Mouse (Mus musculus) heart, embryonic 15.5 days (tissue): ENCODE data around the gene Olfr1449. TPM values are rescaled to one million over a fixed set of nuclear protein-coding genes. Genes with fewer than 3 reads are reported as not detected.
"Not testable (repeated sequence)": the region's sequence is repeated elsewhere in the genome, so short reads cannot be mapped to it uniquely, and the experiment has no call there.

Experiments
- ATAC-seq: fragments of 200-750 bp; cut with Nextera tagmentation; replicated peaks from 2 replicates; pipeline ENCODE4 v1.8.0; 2017; ENCODE audit warnings: low read depth, moderate TSS enrichment; ENCODE audit not compliant: insufficient number of reproducible peaks, insufficient read depth, low FRiP score
- H3K27ac ChIP-seq: fragments of 300-500 bp; sonication (generic); 2 replicates; pipeline ENCODE4 v1.5.1; 2015; ENCODE audit warnings: mild to moderate bottlenecking, inconsistent platforms
- H3K27me3 ChIP-seq: fragments of 300-500 bp; sonication (generic); 2 replicates; pipeline ENCODE4 v1.6.1; 2015; ENCODE audit warnings: inconsistent platforms
- H3K36me3 ChIP-seq: fragments of 300-500 bp; sonication (generic); 2 replicates; pipeline ENCODE4 v1.6.1; 2015; ENCODE audit warnings: mild to moderate bottlenecking, inconsistent platforms
- H3K4me1 ChIP-seq: fragments of 300-500 bp; sonication (generic); replicated peaks from 2 replicates; pipeline ENCODE4 v1.6.1; 2015; ENCODE audit warnings: inconsistent platforms
- H3K4me2 ChIP-seq: fragments of 300-500 bp; sonication (generic); 2 replicates; pipeline ENCODE4 v1.6.1; 2015; ENCODE audit warnings: inconsistent platforms, mild to moderate bottlenecking, moderate library complexity
- H3K4me3 ChIP-seq: fragments of 300-500 bp; sonication (generic); 2 replicates; pipeline ENCODE4 v1.5.1; 2015; ENCODE audit warnings: mild to moderate bottlenecking, inconsistent platforms
- H3K9ac ChIP-seq: fragments of 300-500 bp; sonication (generic); 2 replicates; pipeline ENCODE4 v1.6.1; 2015; ENCODE audit warnings: mild to moderate bottlenecking, inconsistent platforms
- H3K9me3 ChIP-seq: fragments of 300-500 bp; sonication (generic); replicated peaks from 2 replicates; pipeline ENCODE4 v1.6.1; 2016; ENCODE audit warnings: inconsistent platforms
- WGBS: fragments of 180-500 bp; shearing (Covaris S2); methylation state at CpG from one replicate; pipeline ENCODE4 v1.1.7; 2015; ENCODE audit warnings: mixed read lengths; 5-methylcytosine and 5-hydroxymethylcytosine counted together
- polyA plus RNA-seq: library from polyadenylated mRNA; unstranded; fragments of >200 nt; fragmentation: Nextera tagmentation; extraction: Ambion mirVana; gene quantifications from 2 replicates; pipeline ENCODE4 v1.2.1, GENCODE M21; 2015

The Olfr1449 gene
- not detected in 2 replicates for polyA plus RNA-seq

DNA sequence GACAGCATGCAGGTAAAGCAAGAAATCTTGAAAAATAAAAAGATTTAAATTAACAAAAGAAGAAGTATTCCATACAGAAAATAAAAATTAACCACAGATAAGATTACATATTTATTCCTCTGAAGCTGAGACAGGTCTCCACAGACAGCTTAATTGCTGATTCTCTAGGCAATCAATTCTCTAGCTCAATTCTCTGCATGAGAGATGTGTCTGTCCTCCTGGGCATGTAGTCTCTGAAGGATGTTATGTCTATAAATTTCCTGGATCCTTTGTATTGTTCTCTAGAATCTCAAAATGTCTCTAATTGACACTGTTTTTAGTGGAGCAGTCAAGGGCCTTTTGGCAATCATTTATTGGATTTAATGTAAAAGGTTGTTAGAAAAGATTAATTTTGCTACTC, at the start of gene Olfr1449:
Gene Olfr1449 (plus strand): TSS at position 301 of the 400 bp plus-strand sequence.
- no peak within 1 kb of the TSS for H3K4me3 ChIP-seq
- H3K27ac ChIP-seq, result no peak within 1 kb of the TSS
- H3K9ac ChIP-seq, result no peak within 1 kb of the TSS
- no peak within 1 kb of the TSS for H3K4me2 ChIP-seq
- no peak for ATAC-seq
- H3K9me3 ChIP-seq, result 0 out of 2 replicates have a peak, but pooled peaks cover 2% of the 10 kb centered on the region
- H3K27me3 ChIP-seq, result no peaks in the 10 kb centered on the region
- no peaks in the 10 kb centered on the region for H3K36me3 ChIP-seq
- H3K4me1 ChIP-seq, result no peaks in the 10 kb centered on the region

DNA sequence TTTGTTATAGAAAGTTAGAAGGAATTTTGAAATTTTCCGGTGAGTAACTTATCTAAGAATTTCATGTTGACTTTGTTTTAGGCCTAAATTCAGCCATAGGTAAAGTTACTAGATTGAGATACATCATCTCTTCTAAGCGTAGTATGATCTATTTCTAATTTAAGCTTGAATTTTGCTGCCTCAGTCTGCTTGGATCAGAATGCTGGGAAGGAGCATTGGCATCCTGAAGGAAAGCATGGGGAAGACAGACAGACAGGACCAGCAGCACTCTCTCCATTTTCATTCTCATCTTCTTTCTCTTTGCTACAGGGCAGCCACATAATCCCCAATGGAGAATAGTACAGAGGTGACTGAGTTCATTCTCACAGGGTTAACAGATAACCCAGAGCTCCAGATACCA, 47.1 kb upstream of the Olfr1449 start, which contains the start of gene Olfr1445:
Gene Olfr1445 (plus strand): TSS at position 301 of the 400 bp plus-strand sequence.
- H3K9ac ChIP-seq, result no peak within 1 kb of the TSS
- H3K27ac ChIP-seq, result no peak within 1 kb of the TSS
- no peak for ATAC-seq
- 80% methylated on average over 2 of the region's 2 CpGs for WGBS
- no peaks in the 10 kb centered on the region for H3K27me3 ChIP-seq
- H3K36me3 ChIP-seq, result no peaks in the 10 kb centered on the region
- H3K4me1 ChIP-seq, result no peaks in the 10 kb centered on the region
- no peaks in the 10 kb centered on the region for H3K9me3 ChIP-seq
- H3K4me2 ChIP-seq, result no peak within 1 kb of the TSS
- H3K4me3 ChIP-seq, result no peak within 1 kb of the TSS

- H3K27me3 ChIP-seq, result no peaks in the 10 kb centered on the region
- H3K27ac ChIP-seq, result no peak within 1 kb of the TSS
- no peak within 1 kb of the TSS for H3K4me3 ChIP-seq
- no peaks in the 10 kb centered on the region for H3K36me3 ChIP-seq
- H3K9ac ChIP-seq, result no peak within 1 kb of the TSS
- no peaks in the 10 kb centered on the region for H3K4me1 ChIP-seq
- H3K4me2 ChIP-seq, result no peak within 1 kb of the TSS
- 73% methylated on average over 1 of the region's 1 CpGs for WGBS
- no peak for ATAC-seq
- H3K9me3 ChIP-seq, result no peaks in the 10 kb centered on the region
These were observed 37.2 kb upstream of the Olfr1449 start, which contains the start of gene Olfr1446 for GRCm38 (mm10) chr19:12893424-12893823. TSS of gene Olfr1446 (minus strand) at chr19:12893524.

DNA sequence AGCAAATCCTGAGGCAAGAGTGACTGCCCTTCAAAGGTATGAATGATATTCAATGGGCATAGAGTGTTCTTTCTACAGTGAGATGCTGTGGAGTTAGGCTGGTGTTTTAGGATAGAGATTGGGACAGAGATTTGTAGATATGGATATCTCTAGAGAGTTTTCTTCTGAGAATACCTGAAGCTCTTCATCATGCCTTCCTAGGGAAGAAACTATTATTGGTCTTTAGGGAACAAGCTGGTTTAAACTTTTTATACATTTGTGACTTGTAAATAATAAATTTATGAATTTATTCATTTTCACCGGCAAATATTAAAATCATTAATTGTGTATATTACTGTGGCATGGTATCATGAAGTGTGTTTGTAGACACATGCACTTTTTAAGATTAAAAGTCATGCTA, 27.0 kb upstream of the Olfr1449 start, which contains the start of gene Olfr1447:
Gene Olfr1447 (minus strand): TSS at position 101 of the 400 bp plus-strand sequence.
- no peaks in the 10 kb centered on the region for H3K9me3 ChIP-seq
- ATAC-seq, result no peak
- H3K27me3 ChIP-seq, result no peaks in the 10 kb centered on the region
- no peak within 1 kb of the TSS for H3K27ac ChIP-seq
- no peaks in the 10 kb centered on the region for H3K36me3 ChIP-seq
- WGBS, result 94% methylated on average over 1 of the region's 1 CpGs
- H3K9ac ChIP-seq, result no peak within 1 kb of the TSS
- H3K4me3 ChIP-seq, result no peak within 1 kb of the TSS
- no peak within 1 kb of the TSS for H3K4me2 ChIP-seq
- H3K4me1 ChIP-seq, result no peaks in the 10 kb centered on the region

DNA sequence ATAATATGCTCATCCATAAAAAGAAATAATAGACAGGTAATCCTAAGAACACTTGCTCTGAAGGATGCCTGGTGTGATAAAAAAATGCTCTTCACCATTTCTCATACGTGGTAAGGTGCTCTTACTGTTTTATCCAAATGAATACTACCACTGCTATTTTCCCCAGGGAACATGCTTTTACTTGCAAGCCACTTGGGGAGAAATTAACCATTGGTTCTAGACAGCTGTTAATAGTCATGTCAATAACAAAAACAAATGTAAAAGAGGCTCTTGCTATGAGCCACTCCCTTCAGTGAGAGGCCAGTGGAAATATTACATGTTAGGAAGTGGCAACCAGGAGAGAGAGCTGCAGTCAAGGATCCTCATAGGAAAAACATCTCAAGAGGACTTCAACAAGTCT, 6.3 kb upstream of the Olfr1449 start, which contains the start of gene Olfr1448:
Gene Olfr1448 (minus strand): TSS at position 101 of the 400 bp plus-strand sequence.
- H3K4me1 ChIP-seq, result no peaks in the 10 kb centered on the region
- no peak for ATAC-seq
- no peaks in the 10 kb centered on the region for H3K27me3 ChIP-seq
- 0 out of 2 replicates have a peak, but pooled peaks cover 2% of the 10 kb centered on the region for H3K9me3 ChIP-seq
- H3K36me3 ChIP-seq, result no peaks in the 10 kb centered on the region
- H3K4me2 ChIP-seq, result no peak within 1 kb of the TSS
- no peak within 1 kb of the TSS for H3K9ac ChIP-seq
- 61% methylated on average over 1 of the region's 1 CpGs for WGBS
- no peak within 1 kb of the TSS for H3K4me3 ChIP-seq
- H3K27ac ChIP-seq, result no peak within 1 kb of the TSS

DNA sequence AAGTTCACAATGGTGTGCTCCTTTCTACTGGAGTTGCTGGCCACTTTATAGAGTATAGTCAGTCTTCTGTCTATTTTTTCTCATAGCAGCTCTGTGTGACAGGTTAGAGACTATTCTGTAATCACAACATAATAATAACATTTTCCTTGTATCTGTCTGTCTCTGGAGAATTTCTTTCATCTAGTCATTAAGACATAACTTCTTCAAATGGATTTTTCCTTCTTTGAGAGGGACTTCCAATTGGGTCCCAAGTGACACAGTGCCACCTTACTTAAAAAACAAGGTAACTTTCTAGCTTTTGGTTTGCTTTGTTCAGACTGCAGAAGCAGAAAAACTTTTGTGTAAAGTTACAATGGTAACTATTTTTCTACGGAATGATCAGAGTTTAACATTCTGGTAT, 19.3 kb downstream of the Olfr1449 start, which contains the start of gene Olfr1450:
Gene Olfr1450 (plus strand): TSS at position 301 of the 400 bp plus-strand sequence.
- no peaks in the 10 kb centered on the region for H3K4me1 ChIP-seq
- no peaks in the 10 kb centered on the region for H3K27me3 ChIP-seq
- H3K9ac ChIP-seq, result no peak within 1 kb of the TSS
- no peak for ATAC-seq
- WGBS, result 76% methylated on average over 1 of the region's 1 CpGs
- H3K36me3 ChIP-seq, result no peaks in the 10 kb centered on the region
- no peak within 1 kb of the TSS for H3K27ac ChIP-seq
- no peak within 1 kb of the TSS for H3K4me3 ChIP-seq
- H3K9me3 ChIP-seq, result no peaks in the 10 kb centered on the region
- no peak within 1 kb of the TSS for H3K4me2 ChIP-seq

DNA sequence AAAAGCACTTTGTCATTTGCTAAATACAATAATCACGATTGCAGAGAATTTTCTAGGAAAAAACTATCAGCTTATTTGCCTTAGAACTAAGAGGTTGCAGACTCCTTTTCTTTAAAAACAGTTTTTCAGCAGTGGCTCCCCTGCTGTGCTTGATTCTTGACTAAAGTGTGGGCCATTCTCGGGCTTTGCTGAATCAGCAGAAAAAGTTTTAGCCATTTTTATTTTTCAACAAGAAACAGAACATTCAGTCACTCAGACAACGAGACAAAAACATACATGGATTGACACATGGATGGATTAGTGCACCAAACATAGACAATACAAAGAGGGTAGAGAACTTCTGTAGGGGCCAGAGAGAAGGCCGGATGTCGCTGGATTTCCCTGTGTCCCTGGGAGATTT, 39.4 kb downstream of the Olfr1449 start:
- H3K27me3 ChIP-seq, H3K4me2 ChIP-seq, H3K4me3 ChIP-seq, H3K27ac ChIP-seq, H3K4me1 ChIP-seq, H3K36me3 ChIP-seq, H3K9me3 ChIP-seq, H3K9ac ChIP-seq, ATAC-seq: not testable (repeated sequence)
- 75% methylated on average over 5 of the region's 5 CpGs for WGBS

Other genes with a start within 250 kb of the Olfr1449 start
- not detected in 2 replicates for gene Keg1, start 235.1 kb upstream of the Olfr1449 start, polyA plus RNA-seq
- gene Cntf, start 165.2 kb upstream of the Olfr1449 start, polyA plus RNA-seq, result 0.77 and 0.97 TPM in 2 replicates
- gene Zfp91, start 134.7 kb upstream of the Olfr1449 start, polyA plus RNA-seq, result 11.4 TPM in 2 replicates
- gene Lpxn, start 134.6 kb upstream of the Olfr1449 start, polyA plus RNA-seq, result 1.1 and 4.0 TPM in 2 replicates
- gene Gm5244, start 84.2 kb upstream of the Olfr1449 start, polyA plus RNA-seq, result not detected in 2 replicates
- gene Olfr1444, start 73.6 kb upstream of the Olfr1449 start, polyA plus RNA-seq, result not detected in 2 replicates
- not detected in 2 replicates for gene Olfr1445, start 47.0 kb upstream of the Olfr1449 start, polyA plus RNA-seq
- gene Olfr1446, start 37.3 kb upstream of the Olfr1449 start, polyA plus RNA-seq, result not detected in 2 replicates
- not detected in 2 replicates for gene Olfr1447, start 27.1 kb upstream of the Olfr1449 start, polyA plus RNA-seq
- not detected in 2 replicates for gene Olfr1448, start 6.4 kb upstream of the Olfr1449 start, polyA plus RNA-seq
- not detected in 2 replicates for gene Olfr1450, start 19.4 kb downstream of the Olfr1449 start, polyA plus RNA-seq
- gene Olfr1451, start 64.2 kb downstream of the Olfr1449 start, polyA plus RNA-seq, result not detected in 2 replicates
- gene Olfr1453, start 97.5 kb downstream of the Olfr1449 start, polyA plus RNA-seq, result not detected in 2 replicates
- gene Olfr1454, start 129.8 kb downstream of the Olfr1449 start, polyA plus RNA-seq, result not detected in 2 replicates
- not detected in 2 replicates for gene Olfr1457, start 167.1 kb downstream of the Olfr1449 start, polyA plus RNA-seq
- gene Olfr1458, start 175.9 kb downstream of the Olfr1449 start, polyA plus RNA-seq, result not detected in 2 replicates
- gene Olfr1459, start 218.7 kb downstream of the Olfr1449 start, polyA plus RNA-seq, result not detected in 2 replicates
- gene Olfr1461, start 232.2 kb downstream of the Olfr1449 start, polyA plus RNA-seq, result not detected in 2 replicates